Mouse (Mus musculus) ovary, adult 2 months (tissue): ENCODE data around the gene Dgka. TPM values are rescaled to one million over a fixed set of nuclear protein-coding genes. Genes with fewer than 3 reads are reported as not detected.

ENCODE experiments used
- polyA plus RNA-seq: library from polyadenylated mRNA; depleted of rRNA; stranded (reverse); fragments of >200 nt; gene quantifications from 2 replicates; pipeline ENCODE4 v1.2.3, GENCODE M21; 2012; rRNA removed

Dgka gene
- polyA plus RNA-seq: 14.3 and 18.2 TPM in 2 replicates

DNA sequence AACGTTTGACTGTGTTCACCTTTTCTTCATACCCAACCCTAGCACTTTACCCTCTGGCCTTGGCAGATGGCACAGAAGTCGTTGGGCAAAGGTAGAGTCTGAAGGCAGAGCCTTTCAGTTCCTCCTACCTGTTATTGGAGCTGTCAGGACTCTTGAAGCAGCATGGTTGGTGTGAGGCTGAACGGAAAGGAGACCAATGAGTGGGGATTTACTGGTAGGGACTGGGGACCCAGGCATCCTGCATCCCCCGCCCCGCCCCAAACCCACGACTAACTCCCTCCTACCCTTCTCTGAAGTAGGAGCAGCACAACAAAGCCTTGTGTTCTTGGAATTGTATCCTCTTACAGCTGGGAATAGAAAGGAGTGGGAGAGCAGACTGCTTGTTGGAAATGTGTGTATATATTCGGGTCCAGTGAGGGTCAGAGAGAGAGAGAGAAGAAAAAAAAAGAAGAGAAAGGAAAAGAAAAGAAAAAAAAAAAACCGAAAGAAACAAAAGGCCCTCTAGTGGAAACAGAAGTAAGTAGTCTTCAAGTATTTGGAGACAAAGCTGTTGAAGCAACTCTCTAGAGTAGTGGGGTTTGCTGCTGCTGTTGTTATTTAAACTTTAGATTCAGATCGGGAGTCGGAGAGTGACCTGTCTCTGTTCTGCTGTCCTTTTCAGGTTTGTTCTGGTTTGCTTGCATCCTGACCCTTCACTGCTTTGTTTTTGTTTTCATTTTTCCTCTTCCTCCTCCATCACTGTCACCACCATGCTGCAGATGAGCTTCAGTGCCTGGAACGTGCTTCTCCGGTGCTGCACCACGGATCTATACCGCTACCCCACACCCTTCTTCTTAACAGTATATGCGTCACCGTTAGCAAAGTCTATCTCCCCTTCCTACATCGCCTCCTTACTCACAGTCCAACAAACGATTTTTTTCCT lies at the start of gene Dgka:
TSS of gene Dgka (minus strand) at position 176 of the 922 bp plus-strand sequence.

DNA sequence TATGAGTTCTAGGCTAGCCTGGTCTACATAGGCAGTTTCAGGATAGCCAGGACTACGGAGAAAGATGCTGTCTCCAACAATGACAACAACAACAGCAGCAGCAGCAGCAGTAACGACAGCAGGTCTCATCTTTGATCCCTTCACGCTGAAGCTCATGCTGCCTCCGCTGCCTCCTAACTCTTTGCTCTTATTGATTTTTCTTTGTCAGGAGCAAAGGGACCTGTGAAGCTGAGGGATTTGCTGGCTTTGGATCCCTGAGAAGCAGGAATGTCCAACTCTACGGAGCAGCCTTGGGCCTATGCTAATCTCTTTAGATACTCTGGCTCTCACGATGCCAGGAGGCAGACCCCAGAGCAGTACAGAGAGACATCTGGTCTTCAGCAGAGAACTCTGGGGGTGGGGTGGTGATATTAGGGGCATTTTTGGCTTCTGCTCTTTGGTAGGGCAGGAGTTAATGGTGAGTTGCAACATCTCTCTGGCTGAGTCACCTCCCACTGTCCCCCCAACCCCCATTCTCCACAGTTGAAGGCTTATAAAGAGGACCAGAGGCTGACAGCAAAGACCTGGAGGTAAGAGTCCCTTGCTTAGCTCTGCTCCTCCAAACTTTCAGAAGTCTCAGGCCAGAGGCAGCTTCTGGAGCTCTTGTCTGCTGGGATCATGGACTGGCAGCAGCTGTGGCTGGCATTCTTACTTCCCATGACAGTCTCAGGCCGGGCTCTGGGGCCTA lies 45.9 kb upstream of the Dgka start, which contains the start of gene Mmp19:
TSS of gene Mmp19 (plus strand) at position 513 of the 727 bp plus-strand sequence.

GRCm38 (mm10) chr10:128747646-128748251 lies 3.1 kb upstream of the Dgka start, which contains the start of gene Pym1:
Pym1 (plus strand) TSS chr10:128747889.

GRCm38 (mm10) chr10:128704491-128705316 lies 40.0 kb downstream of the Dgka start, which contains the start of gene Cdk2:
Cdk2 (minus strand) TSS chr10:128705031.

GRCm38 (mm10) chr10:128703895-128704294 lies 40.8 kb downstream of the Dgka start, which contains the start of gene Pmel:
Pmel (plus strand) TSS chr10:128704195.

GRCm38 (mm10) chr10:128695992-128696807 lies 48.5 kb downstream of the Dgka start, which contains the start of gene Rab5b:
Rab5b (minus strand) TSS chr10:128696264.

GRCm38 (mm10) chr10:128673763-128674468 lies 70.7 kb downstream of the Dgka start, which contains the start of gene Suox:
Suox (minus strand) TSS chr10:128674073.

Other genes starting within 250 kb of the Dgka start
- gene Myl6b, start 246.2 kb downstream of the Dgka start, polyA plus RNA-seq: 4.9 and 5.2 TPM in 2 replicates
- gene Esyt1, start 219.0 kb downstream of the Dgka start, polyA plus RNA-seq: 72.6 and 73.1 TPM in 2 replicates
- 18.0 and 21.1 TPM in 2 replicates for gene Zc3h10, start 197.1 kb downstream of the Dgka start, polyA plus RNA-seq
- 2,417 and 2,489 TPM in 2 replicates for gene Rpl41, start 195.6 kb downstream of the Dgka start, polyA plus RNA-seq
- 14.1 and 17.1 TPM in 2 replicates for gene Pa2g4, start 178.9 kb downstream of the Dgka start, polyA plus RNA-seq
- gene Erbb3, start 155.2 kb downstream of the Dgka start, polyA plus RNA-seq: 6.8 and 6.9 TPM in 2 replicates
- 1,277 and 1,434 TPM in 2 replicates for gene Rps26, start 118.1 kb downstream of the Dgka start, polyA plus RNA-seq
- gene Ikzf4, start 98.9 kb downstream of the Dgka start, polyA plus RNA-seq: 2.2 and 3.8 TPM in 2 replicates
- 6.7 and 11.9 TPM in 2 replicates for gene Suox, start 70.8 kb downstream of the Dgka start, polyA plus RNA-seq
- gene Rab5b, start 48.6 kb downstream of the Dgka start, polyA plus RNA-seq: 68.7 and 73.1 TPM in 2 replicates
- 1.5 and 1.9 TPM in 2 replicates for gene Pmel, start 40.7 kb downstream of the Dgka start, polyA plus RNA-seq
- 17.5 and 21.4 TPM in 2 replicates for gene Cdk2, start 39.8 kb downstream of the Dgka start, polyA plus RNA-seq
- 20.8 and 23.0 TPM in 2 replicates for gene Pym1, start 3.0 kb upstream of the Dgka start, polyA plus RNA-seq
- 10.0 and 11.3 TPM in 2 replicates for gene Mmp19, start 46.1 kb upstream of the Dgka start, polyA plus RNA-seq
- 10.4 and 10.8 TPM in 2 replicates for gene Dnajc14, start 59.2 kb upstream of the Dgka start, polyA plus RNA-seq
- 34.2 and 35.6 TPM in 2 replicates for gene Tmem198b, start 59.5 kb upstream of the Dgka start, polyA plus RNA-seq
- gene Sarnp, start 72.5 kb upstream of the Dgka start, polyA plus RNA-seq: 1.6 and 4.1 TPM in 2 replicates
- gene Ormdl2, start 76.8 kb upstream of the Dgka start, polyA plus RNA-seq: 30.3 and 44.4 TPM in 2 replicates
- gene Gdf11, start 146.9 kb upstream of the Dgka start, polyA plus RNA-seq: 4.8 and 5.4 TPM in 2 replicates
- gene Cd63, start 156.1 kb upstream of the Dgka start, polyA plus RNA-seq: 152 and 168 TPM in 2 replicates
- 34.5 and 43.3 TPM in 2 replicates for gene Rdh5, start 178.0 kb upstream of the Dgka start, polyA plus RNA-seq
- gene Bloc1s1, start 179.2 kb upstream of the Dgka start, polyA plus RNA-seq: 242 and 261 TPM in 2 replicates
- 36.2 and 36.9 TPM in 2 replicates for gene Itga7, start 189.0 kb upstream of the Dgka start, polyA plus RNA-seq
- gene Mettl7b, start 216.1 kb upstream of the Dgka start, polyA plus RNA-seq: 0.59 and 1.1 TPM in 2 replicates
- not detected in 2 replicates for gene Olfr9, start 244.6 kb upstream of the Dgka start, polyA plus RNA-seq